Mouse (Mus musculus) lung, adult 2 months (tissue): Measurements from ENCODE around the gene Prpf4b.
"Not testable (repeated sequence)": the region's sequence is repeated elsewhere in the genome, so short reads cannot be mapped to it uniquely, and the experiment has no call there.

Experiments
- CTCF ChIP-seq: fragments of 200-500 bp; IDR thresholded peaks from 2 replicates; pipeline ENCODE4 v1.5.1; 2011; ENCODE audit warnings: mild to moderate bottlenecking, low read length, control low read depth; ENCODE audit not compliant: insufficient read depth
- POLR2A ChIP-seq: fragments of 200-500 bp; IDR thresholded peaks from 2 replicates; pipeline ENCODE4 v1.6.1; 2011; ENCODE audit warnings: low read depth, mild to moderate bottlenecking, control low read depth, low read length, borderline replicate concordance; ENCODE audit errors: extremely low read depth

GRCm38 (mm10) chr13:34874736-34875135, 366 bp upstream of the Prpf4b start:
- not testable (repeated sequence) for TF ChIP-seq CTCF, POLR2A
